Mouse (Mus musculus) liver, embryonic 14.5 days (tissue): ENCODE measurements around the gene Pomgnt2.

Experiments
- CTCF ChIP-seq: IDR thresholded peaks from 2 replicates; pipeline ENCODE4 v1.5.1; 2016; ENCODE audit warnings: antibody characterized with exemption, low read depth, control low read depth
- EP300 ChIP-seq: IDR thresholded peaks from 2 replicates; pipeline ENCODE4 v1.6.1; 2016; ENCODE audit warnings: antibody characterized with exemption, low read depth

DNA sequence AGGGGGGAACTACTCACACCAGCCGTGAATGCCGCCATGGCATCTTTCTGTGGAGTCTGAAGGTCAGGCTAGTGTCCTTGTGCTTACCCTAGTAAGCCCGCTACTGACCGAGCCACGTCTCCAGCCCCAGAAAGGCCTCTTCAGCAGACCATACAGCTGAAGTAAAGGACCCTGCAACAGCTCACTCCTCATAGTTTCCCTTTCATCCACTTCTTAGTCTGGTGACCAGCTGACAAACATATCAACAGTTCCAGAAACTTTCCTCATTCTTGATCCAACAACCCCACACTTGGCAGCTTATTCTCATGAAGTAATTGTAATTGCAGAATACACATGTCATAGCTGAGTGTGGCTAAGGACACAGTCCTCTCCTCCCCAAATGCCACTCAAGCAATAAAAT lies 27.0 kb upstream of the Pomgnt2 start:
- TF ChIP-seq CTCF (no peak), EP300 (no peak)
